Mouse (Mus musculus): ENCODE data around the gene Josd2. TPM values are rescaled to one million over a fixed set of nuclear protein-coding genes. Genes with fewer than 3 reads are reported as not detected.

Josd2 gene
- polyA plus RNA-seq, 1 experiment from 2014 or later = 134 TPM

DNA sequence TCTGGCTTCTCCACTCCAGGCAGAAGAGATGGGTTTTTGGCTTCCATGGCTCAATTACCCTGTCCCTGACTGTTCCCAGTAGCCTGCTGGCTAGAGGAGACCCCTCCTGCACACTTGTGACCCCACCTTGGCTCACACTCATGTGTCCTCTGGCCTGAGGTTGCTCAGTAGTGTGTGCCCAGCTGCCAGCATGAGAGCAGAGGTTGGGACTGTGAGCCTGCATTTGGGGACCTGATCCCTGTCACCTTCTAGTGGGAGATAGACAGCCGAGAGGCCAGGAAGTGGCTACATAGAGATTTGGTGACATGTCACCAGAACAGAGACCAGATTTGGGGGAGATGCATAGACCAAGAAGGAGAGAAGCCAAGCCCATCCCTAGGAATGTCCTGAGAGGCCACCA lies 30.6 kb upstream of the Josd2 start:
- Histone ChIP-seq H3K4me3 (no peak overlapping the region), H3K36me3 (no peaks in the 10 kb centered on the region), H3K9ac (no peak overlapping the region), H3K4me1 (replicated peaks) (peaks cover 12% of the 10 kb centered on the region), H3K27ac (no peak overlapping the region), H3K9me3 (replicated peaks) (no peaks in the 10 kb centered on the region), H3K27me3 (peaks cover 68% of the 10 kb centered on the region), H3K4me2 (no peak overlapping the region)
- 72% methylated on average over 1 of the region's 1 CpGs for WGBS
- no peak for ATAC-seq (replicated peaks; ENCODE audit: insufficient number of reproducible peaks, insufficient read depth, low FRiP score, low read depth)

DNA sequence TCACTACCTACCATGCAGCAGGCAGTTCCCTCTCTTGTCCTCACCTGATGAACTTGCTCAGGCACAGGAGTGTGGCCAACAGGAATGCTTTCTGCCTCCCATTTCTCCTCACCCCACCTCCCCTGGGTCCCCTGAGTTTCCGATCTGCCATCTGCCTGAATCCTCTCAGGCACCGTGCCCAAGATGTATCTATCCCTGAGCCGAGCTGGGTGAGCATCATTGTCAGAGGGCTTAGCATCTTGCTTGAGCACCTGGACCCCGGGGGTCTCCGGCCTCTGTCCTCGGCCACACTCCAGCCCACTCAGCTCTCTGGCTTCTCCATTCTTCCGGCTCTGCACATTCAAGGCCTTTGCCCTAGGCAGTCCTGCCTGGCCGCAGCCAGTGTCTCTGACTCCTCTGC lies 29.8 kb upstream of the Josd2 start:
- WGBS = 70% methylated on average over 8 of the region's 8 CpGs
- Histone ChIP-seq H3K4me1 (replicated peaks) (peaks cover 14% of the 10 kb centered on the region), H3K9me3 (replicated peaks) (no peaks in the 10 kb centered on the region), H3K27ac (no peak overlapping the region), H3K4me3 (no peak overlapping the region), H3K27me3 (peaks cover 70% of the 10 kb centered on the region), H3K4me2 (no peak overlapping the region), H3K9ac (no peak overlapping the region), H3K36me3 (no peaks in the 10 kb centered on the region)
- ATAC-seq (replicated peaks; ENCODE audit: insufficient number of reproducible peaks, insufficient read depth, low FRiP score, low read depth) = no peak

DNA sequence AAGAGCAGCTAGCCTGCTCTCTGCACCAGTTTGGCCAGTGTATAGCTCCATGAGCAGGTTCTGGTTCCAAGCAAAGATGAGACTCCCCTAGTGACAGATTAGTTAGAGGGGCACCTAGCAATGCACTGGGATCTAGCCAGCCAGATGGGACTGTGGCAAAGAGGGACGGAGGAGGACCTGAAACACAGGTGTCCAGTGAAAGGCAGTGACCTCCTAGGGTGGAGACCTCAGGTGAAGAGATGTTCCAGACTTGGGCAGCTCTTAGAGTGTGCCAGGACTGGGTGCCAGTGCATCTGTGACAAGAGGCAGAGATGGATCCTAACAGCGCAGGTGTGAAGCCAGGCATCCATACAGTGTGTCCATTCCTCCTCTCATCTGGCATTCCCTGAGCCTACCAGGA lies 28.1 kb upstream of the Josd2 start:
- H3K36me3 ChIP-seq = no peaks in the 10 kb centered on the region
- H3K4me3 ChIP-seq = no peak overlapping the region
- no peak for ATAC-seq (replicated peaks; ENCODE audit: insufficient number of reproducible peaks, insufficient read depth, low FRiP score, low read depth)
- WGBS = 64% methylated on average over 2 of the region's 2 CpGs
- H3K27ac ChIP-seq = no peak overlapping the region
- no peaks in the 10 kb centered on the region for H3K9me3 ChIP-seq (replicated peaks)
- H3K9ac ChIP-seq = no peak overlapping the region
- no peak overlapping the region for H3K4me2 ChIP-seq
- peaks cover 25% of the 10 kb centered on the region for H3K4me1 ChIP-seq (replicated peaks)
- H3K27me3 ChIP-seq = peaks cover 74% of the 10 kb centered on the region

DNA sequence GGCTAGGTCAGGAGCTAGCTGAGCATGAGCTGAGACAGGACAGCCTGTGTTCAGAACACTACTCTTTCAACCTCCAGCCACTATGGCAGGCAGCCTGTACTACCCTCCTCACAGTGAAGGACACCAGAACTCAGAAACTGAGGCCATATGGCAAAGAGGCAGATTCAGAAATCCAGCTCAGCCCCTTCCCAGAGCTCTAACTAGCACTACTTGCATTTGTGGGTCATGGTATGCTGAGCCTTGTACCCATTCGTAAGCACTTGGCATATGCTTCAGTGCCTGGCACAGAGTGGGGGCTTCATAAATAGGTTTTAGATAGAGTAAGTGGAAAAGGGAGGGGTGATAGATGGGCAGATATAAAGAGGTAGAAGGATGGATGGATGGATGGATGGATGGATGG lies 27.3 kb upstream of the Josd2 start:
- H3K9ac ChIP-seq = no peak overlapping the region
- no peak overlapping the region for H3K4me3 ChIP-seq
- H3K9me3 ChIP-seq (replicated peaks) = no peaks in the 10 kb centered on the region
- H3K4me1 ChIP-seq (replicated peaks) = peaks cover 32% of the 10 kb centered on the region
- 93% methylated on average over 1 of the region's 1 CpGs for WGBS
- no peak overlapping the region for H3K27ac ChIP-seq
- ATAC-seq (replicated peaks; ENCODE audit: insufficient number of reproducible peaks, insufficient read depth, low FRiP score, low read depth) = no peak
- no peak overlapping the region for H3K4me2 ChIP-seq
- H3K27me3 ChIP-seq = peaks cover 77% of the 10 kb centered on the region
- no peaks in the 10 kb centered on the region for H3K36me3 ChIP-seq

DNA sequence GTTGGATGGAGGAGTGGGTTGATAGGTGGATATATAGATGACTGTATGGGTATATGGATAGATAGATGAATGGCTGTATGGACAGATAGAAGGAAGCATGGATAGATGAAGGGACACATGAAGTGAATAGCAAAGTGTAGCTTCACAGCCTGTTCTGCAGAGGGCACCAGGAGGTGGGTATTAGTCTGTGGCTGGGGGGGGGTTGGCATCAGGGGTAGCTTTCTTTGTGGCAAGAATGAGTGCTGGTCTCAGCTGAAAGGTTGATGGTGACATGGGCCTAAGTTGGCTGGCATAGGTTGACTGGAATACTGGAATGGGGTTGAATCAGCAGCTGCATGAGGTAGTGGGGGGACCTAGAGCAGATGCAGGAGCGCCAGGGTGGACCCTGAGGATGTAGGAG lies 26.6 kb upstream of the Josd2 start:
- Histone ChIP-seq H3K4me3 (no peak overlapping the region), H3K9me3 (replicated peaks) (no peaks in the 10 kb centered on the region), H3K9ac (no peak overlapping the region), H3K4me1 (replicated peaks) (peaks cover 39% of the 10 kb centered on the region), H3K36me3 (no peaks in the 10 kb centered on the region), H3K27me3 (peaks cover 80% of the 10 kb centered on the region), H3K27ac (peak overlapping the region; percentile 80; the same call in 1 of the 2 replicates), H3K4me2 (peak overlapping the region; percentile 76; the same call in 1 of the 2 replicates)
- 6% methylated on average over 1 of the region's 1 CpGs for WGBS
- ATAC-seq (replicated peaks; ENCODE audit: insufficient number of reproducible peaks, insufficient read depth, low FRiP score, low read depth) = no peak

DNA sequence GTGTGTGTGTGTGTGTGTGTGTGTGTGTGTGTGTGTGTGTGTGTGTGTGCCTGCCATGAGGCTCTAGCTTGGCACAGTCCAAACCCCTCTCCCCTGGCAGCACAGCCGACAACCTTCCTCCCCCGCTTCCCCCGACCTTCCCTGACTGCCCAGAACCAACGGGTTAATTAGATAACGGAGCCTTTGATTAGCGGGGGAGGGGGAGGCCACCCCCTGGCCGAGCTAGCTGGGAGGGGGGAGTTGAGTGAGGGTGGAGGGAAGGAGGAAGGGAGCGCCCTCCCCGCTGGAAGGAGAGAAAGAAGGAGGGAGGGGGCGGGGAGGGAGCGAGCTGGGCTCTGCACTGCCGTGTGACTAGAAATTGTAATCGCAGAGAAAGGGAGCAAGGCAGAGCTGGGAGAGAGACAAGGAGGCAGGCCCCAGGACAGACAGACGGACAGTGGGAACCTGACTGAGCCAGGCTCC lies 26.1 kb upstream of the Josd2 start:
- Histone ChIP-seq H3K27me3 (peaks cover 82% of the 10 kb centered on the region), H3K4me3 (peak overlapping the region; percentile 59), H3K4me1 (replicated peaks) (peaks cover 44% of the 10 kb centered on the region), H3K9ac (peak overlapping the region; percentile 70), H3K9me3 (replicated peaks) (no peaks in the 10 kb centered on the region), H3K4me2 (peak overlapping the region; percentile 76), H3K27ac (peak overlapping the region; percentile 80), H3K36me3 (no peaks in the 10 kb centered on the region)
- under 1% methylated on average over 14 of the region's 14 CpGs for WGBS
- no peak; the same call in 1 of the 2 replicates for ATAC-seq (replicated peaks; ENCODE audit: insufficient number of reproducible peaks, insufficient read depth, low FRiP score, low read depth)

DNA sequence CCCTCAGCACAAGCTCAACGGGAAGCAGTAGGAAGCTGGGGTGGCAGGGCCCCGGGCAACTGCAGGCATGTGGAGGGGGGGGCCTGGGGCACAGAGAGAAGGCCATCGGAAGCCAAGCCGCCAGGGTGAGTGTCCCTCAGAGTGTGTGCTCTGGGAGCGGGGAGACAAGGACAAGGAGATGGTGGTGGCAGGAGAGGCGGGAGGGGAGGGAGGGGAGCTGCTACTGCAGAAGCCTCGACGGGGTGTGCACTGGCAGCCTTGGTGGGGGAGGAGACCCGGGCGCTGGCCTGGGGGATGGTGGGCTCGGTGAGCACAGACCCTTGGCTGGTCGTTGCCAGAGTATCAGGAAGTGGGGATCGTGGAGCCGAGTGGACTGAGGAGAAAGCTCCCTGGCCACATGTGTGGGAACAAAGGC lies 25.4 kb upstream of the Josd2 start:
- H3K27ac ChIP-seq = peak overlapping the region; percentile 80
- peak overlapping the region; percentile 70 for H3K9ac ChIP-seq
- WGBS = 2% methylated on average over 14 of the region's 14 CpGs
- H3K27me3 ChIP-seq = peaks cover 80% of the 10 kb centered on the region
- H3K4me1 ChIP-seq (replicated peaks) = peaks cover 47% of the 10 kb centered on the region
- no peak for ATAC-seq (replicated peaks; ENCODE audit: insufficient number of reproducible peaks, insufficient read depth, low FRiP score, low read depth)
- H3K4me3 ChIP-seq = peak overlapping the region; percentile 59
- H3K4me2 ChIP-seq = peak overlapping the region; percentile 76
- 0 out of 2 replicates have a peak, but pooled peaks cover 3% of the 10 kb centered on the region for H3K36me3 ChIP-seq
- no peaks in the 10 kb centered on the region for H3K9me3 ChIP-seq (replicated peaks)

DNA sequence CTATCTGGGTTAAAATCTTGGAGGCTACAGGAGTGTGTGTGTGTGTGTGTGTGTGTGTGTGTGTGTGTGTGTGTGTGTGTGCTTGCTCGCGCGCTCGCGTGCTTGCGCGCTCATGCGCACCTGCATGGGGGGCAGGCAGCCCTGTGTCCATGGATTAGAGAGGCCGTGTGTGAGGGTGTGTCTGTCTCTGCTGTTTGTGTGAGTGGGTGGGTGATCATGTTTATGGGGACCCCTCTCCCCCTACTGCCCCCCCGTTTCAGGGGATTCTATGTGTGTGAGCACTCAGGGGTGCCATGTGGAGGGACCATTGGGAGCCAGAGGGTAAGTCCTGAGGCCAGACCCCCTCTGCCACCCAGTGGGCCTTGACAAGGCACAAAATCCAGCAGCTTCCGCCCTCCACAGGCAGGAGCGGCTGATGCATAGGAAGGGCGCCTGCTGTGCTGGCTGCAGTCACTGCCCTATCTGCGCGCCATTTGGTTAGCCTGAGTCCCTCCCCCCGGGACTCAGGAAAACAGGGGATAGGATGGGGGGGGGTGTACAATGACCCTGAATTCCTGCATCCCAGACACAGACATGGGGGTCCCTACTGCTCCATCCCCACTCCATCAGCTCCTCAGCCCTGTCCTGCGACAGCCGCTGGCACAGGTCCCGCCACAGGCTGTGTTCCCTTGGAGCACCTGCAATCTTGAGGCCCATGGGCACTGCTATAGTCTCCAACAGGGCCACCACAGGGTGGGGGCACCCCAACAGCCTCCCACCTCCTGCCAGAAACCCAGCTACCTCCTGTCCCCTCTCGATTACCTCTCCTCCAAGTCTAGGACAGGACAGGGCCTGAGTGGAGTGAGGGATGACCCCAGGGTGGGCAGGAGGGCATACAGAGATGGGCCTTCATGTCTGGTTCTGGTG lies 24.3 kb upstream of the Josd2 start:
- WGBS = 13% methylated on average over 20 of the region's 20 CpGs
- Histone ChIP-seq H3K36me3 (0 out of 2 replicates have a peak, but pooled peaks cover 3% of the 10 kb centered on the region), H3K4me1 (replicated peaks) (peaks cover 49% of the 10 kb centered on the region), H3K9me3 (replicated peaks) (no peaks in the 10 kb centered on the region), H3K27ac (peak overlapping the region; percentile 80), H3K4me3 (peak overlapping the region; percentile 59), H3K27me3 (peaks cover 70% of the 10 kb centered on the region), H3K4me2 (peak overlapping the region; percentile 76), H3K9ac (peak overlapping the region; percentile 70)
- ATAC-seq (replicated peaks; ENCODE audit: insufficient number of reproducible peaks, insufficient read depth, low FRiP score, low read depth) = peak; percentile 41

DNA sequence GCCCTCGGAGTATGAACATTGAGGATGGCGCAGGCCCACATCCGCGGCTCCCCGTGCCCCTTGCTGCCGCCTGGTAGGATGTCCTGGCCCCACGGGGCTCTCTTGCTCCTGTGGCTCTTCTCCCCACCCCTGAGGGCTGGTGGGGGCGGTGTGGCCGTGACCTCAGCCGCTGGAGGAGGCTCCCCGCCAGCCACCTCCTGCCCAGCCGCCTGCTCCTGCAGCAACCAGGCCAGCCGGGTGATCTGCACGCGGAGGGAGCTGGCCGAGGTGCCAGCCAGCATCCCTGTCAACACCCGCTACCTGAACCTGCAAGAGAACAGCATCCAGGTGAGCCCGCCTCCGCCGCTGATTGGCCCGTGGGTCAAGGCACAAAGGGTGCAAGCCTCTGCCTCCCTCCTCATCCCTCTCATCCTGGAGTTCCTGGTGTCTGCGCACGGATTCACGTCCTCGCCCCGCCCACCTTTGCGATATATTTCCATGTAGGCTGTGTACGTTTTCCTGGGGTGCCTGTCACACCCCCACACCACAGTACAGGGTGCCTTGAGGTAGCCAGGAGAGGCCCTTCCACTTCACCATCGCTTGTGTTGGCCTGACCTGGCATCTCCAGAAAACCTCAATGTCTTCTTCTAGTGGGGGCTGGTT lies 22.8 kb upstream of the Josd2 start:
- Histone ChIP-seq H3K9ac (peak overlapping the region; percentile 14; the same call in 1 of the 2 replicates), H3K4me1 (replicated peaks) (peaks cover 49% of the 10 kb centered on the region), H3K27me3 (peaks cover 61% of the 10 kb centered on the region), H3K27ac (no peak overlapping the region), H3K36me3 (0 out of 2 replicates have a peak, but pooled peaks cover 3% of the 10 kb centered on the region), H3K9me3 (replicated peaks) (no peaks in the 10 kb centered on the region), H3K4me3 (peak overlapping the region; percentile 12; the same call in 1 of the 2 replicates), H3K4me2 (peak overlapping the region; percentile 76)
- WGBS = 20% methylated on average over 29 of the region's 29 CpGs
- ATAC-seq (replicated peaks; ENCODE audit: insufficient number of reproducible peaks, insufficient read depth, low FRiP score, low read depth) = no peak

DNA sequence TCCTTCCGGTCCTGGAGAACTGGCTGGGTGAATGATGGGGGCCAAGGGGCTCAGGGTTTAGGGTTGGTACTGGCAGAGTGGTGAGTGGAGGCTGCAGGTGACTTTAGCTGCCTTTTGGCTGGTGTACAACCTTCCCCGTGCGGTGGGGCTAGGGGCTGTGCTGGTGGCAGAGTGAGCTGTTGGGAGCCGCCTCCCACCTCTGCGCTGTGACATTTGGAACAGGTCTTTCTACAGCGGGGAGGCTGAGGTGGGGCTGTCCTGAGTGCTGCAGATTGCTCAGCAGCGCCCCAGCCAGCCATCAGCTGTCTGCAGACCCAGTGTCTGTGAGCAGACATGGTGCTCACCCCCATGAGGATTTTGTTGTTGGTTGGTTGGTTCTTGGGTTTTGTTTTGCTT lies 22.3 kb upstream of the Josd2 start:
- Histone ChIP-seq H3K27me3 (peaks cover 56% of the 10 kb centered on the region), H3K27ac (no peak overlapping the region), H3K4me1 (replicated peaks) (peaks cover 49% of the 10 kb centered on the region), H3K9ac (peak overlapping the region; percentile 8; the same call in 1 of the 2 replicates), H3K4me3 (peak overlapping the region; percentile 12; the same call in 1 of the 2 replicates), H3K36me3 (0 out of 2 replicates have a peak, but pooled peaks cover 3% of the 10 kb centered on the region), H3K4me2 (peak overlapping the region; percentile 76; the same call in 1 of the 2 replicates), H3K9me3 (replicated peaks) (no peaks in the 10 kb centered on the region)
- WGBS = 35% methylated on average over 7 of the region's 7 CpGs
- no peak for ATAC-seq (replicated peaks; ENCODE audit: insufficient number of reproducible peaks, insufficient read depth, low FRiP score, low read depth)

Data from heart, embryonic 15.5 days (tissue).